Mouse (Mus musculus): Measurements from ENCODE around the gene Vgll2. TPM values are rescaled to one million over a fixed set of nuclear protein-coding genes. Genes with fewer than 3 reads are reported as not detected.
A peak's percentile ranks its signal among the peaks of the same experiment; 100 is the strongest.

Vgll2 gene
- polyA plus RNA-seq, 1 experiment from 2014 or later: not detected

DNA sequence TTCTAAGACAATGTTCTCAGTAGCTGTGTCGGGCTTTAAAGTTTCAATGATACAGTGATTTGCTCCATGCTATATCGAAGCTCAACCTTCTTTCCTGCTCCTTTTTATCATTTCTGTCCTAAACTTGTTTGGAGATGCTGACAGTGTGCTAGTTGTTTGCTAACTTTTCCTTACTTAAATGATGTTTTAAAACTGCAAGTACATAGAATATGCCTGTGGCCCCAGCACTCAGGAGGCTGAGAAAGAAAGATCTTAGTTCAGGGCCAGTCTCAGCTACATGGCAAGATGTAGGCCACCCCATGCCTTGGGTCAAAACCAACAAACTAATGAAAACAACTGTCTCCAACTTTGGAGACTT, 1.7 kb downstream of the Vgll2 start:
- no peak overlapping the region for H3K27ac ChIP-seq (ENCODE audit: low read length)
- H3K27me3 ChIP-seq (replicated peaks; ENCODE audit: control insufficient read depth, insufficient read depth, low read length): peaks cover 84% of the 10 kb centered on the region
- no peaks in the 10 kb centered on the region for H3K36me3 ChIP-seq (ENCODE audit: control insufficient read depth, insufficient read depth, low read length)
- no peaks in the 10 kb centered on the region for H3K9me3 ChIP-seq (ENCODE audit: control insufficient read depth, low read length)
- no peak overlapping the region for H3K4me2 ChIP-seq (ENCODE audit: low read depth, low read length)
- no peak overlapping the region for H3K9ac ChIP-seq (ENCODE audit: low read depth, low read length)
- no peak for ATAC-seq
- WGBS: 19% methylated on average over 2 of the region's 2 CpGs
- H3K4me3 ChIP-seq (ENCODE audit: low read length): no peak overlapping the region
- H3K4me1 ChIP-seq (ENCODE audit: control insufficient read depth, insufficient read depth, low read length): peaks cover 11% of the 10 kb centered on the region; the same call in 1 of the 2 replicates

- no peak for ATAC-seq
- H3K4me1 ChIP-seq (ENCODE audit: control insufficient read depth, insufficient read depth, low read length): peaks cover 14% of the 10 kb centered on the region; the same call in 1 of the 2 replicates
- H3K27ac ChIP-seq (ENCODE audit: low read length): no peak overlapping the region
- H3K27me3 ChIP-seq (replicated peaks; ENCODE audit: control insufficient read depth, insufficient read depth, low read length): peaks cover 90% of the 10 kb centered on the region
- no peak overlapping the region for H3K4me3 ChIP-seq (ENCODE audit: low read length)
- H3K9me3 ChIP-seq (ENCODE audit: control insufficient read depth, low read length): no peaks in the 10 kb centered on the region
- WGBS: 0% methylated on average over 1 of the region's 1 CpGs
- no peaks in the 10 kb centered on the region for H3K36me3 ChIP-seq (ENCODE audit: control insufficient read depth, insufficient read depth, low read length)
- no peak overlapping the region for H3K9ac ChIP-seq (ENCODE audit: low read depth, low read length)
- H3K4me2 ChIP-seq (ENCODE audit: low read depth, low read length): no peak overlapping the region
Observed at GRCm38 (mm10) chr10:52025291-52025690, 3.0 kb downstream of the Vgll2 start.

DNA sequence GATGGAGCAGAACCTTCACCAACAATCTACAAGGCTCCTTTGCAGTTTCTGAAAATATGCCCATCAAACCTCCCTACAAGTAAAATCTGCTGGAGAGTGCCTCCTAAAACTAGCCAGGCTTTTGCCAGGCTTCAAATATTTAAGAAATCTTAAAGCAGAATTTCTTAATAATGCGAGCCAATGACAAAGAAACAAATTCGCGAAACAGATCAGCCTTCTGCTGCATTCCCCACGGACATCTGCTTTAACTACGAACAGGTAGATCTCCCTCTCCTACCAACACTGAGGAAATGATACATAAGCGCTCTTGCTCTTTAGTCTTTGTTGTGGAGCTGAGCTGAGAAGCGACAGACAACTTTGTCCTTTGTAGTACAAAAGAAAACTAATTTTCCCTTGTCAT, 3.5 kb downstream of the Vgll2 start:
- Histone ChIP-seq H3K9me3 (ENCODE audit: control insufficient read depth, low read length) (no peaks in the 10 kb centered on the region), H3K4me1 (ENCODE audit: control insufficient read depth, insufficient read depth, low read length) (peaks cover 14% of the 10 kb centered on the region; the same call in 1 of the 2 replicates), H3K4me3 (ENCODE audit: low read length) (no peak overlapping the region), H3K27ac (ENCODE audit: low read length) (no peak overlapping the region), H3K27me3 (replicated peaks; ENCODE audit: control insufficient read depth, insufficient read depth, low read length) (peaks cover 84% of the 10 kb centered on the region), H3K36me3 (ENCODE audit: control insufficient read depth, insufficient read depth, low read length) (no peaks in the 10 kb centered on the region), H3K4me2 (ENCODE audit: low read depth, low read length) (no peak overlapping the region), H3K9ac (ENCODE audit: low read depth, low read length) (no peak overlapping the region)
- no peak for ATAC-seq
- WGBS: 20% methylated on average over 7 of the region's 7 CpGs

DNA sequence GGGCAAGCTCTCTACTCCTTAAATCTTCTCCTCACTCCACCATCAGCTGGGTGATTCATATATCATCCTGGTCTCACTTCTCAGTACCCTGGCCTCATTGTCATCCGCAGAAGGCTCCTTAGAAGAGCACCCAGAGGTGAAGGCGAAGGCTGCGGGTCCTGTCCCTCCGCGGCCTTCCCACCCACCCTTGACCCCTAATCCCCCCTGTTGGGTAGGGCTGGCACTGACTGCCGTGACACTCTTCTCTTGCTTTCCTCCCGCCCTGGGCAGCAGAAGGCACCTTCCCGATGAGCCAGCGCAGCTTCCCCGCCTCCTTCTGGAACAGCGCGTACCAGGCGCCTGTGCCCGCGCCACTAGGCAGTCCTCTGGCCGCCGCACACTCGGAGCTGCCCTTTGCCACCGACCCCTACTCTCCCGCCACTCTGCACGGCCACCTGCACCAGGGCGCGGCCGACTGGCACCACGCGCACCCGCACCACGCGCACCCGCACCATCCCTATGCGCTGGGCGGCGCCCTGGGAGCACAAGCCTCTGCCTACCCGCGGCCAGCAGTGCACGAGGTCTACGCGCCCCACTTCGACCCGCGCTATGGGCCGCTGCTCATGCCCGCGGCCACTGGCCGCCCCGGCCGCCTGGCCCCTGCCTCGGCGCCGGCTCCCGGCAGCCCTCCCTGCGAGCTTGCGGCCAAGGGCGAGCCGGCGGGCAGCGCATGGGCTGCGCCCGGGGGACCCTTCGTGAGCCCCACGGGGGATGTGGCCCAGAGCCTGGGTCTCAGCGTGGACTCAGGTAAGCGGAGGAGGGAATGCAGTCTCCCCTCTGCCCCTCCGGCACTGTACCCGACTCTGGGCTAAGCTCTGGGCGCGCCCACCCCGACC, 5.1 kb downstream of the Vgll2 start:
- Histone ChIP-seq H3K4me3 (ENCODE audit: low read length) (peak overlapping the region; percentile 41), H3K4me1 (ENCODE audit: control insufficient read depth, insufficient read depth, low read length) (peaks cover 14% of the 10 kb centered on the region; the same call in 1 of the 2 replicates), H3K9ac (ENCODE audit: low read depth, low read length) (0 out of 2 replicates have a peak overlapping the region, but pooled peaks have one; percentile 6), H3K4me2 (ENCODE audit: low read depth, low read length) (peak overlapping the region; percentile 61), H3K36me3 (ENCODE audit: control insufficient read depth, insufficient read depth, low read length) (no peaks in the 10 kb centered on the region), H3K9me3 (ENCODE audit: control insufficient read depth, low read length) (no peaks in the 10 kb centered on the region), H3K27me3 (replicated peaks; ENCODE audit: control insufficient read depth, insufficient read depth, low read length) (peaks cover 74% of the 10 kb centered on the region), H3K27ac (ENCODE audit: low read length) (no peak overlapping the region)
- ATAC-seq: peak; percentile 60
- WGBS: 2% methylated on average over 65 of the region's 68 CpGs

GRCm38 (mm10) chr10:52028561-52029370, 6.5 kb downstream of the Vgll2 start:
- 4% methylated on average over 11 of the region's 11 CpGs for WGBS

GRCm38 (mm10) chr10:52029421-52030080, 7.2 kb downstream of the Vgll2 start:
- Histone ChIP-seq H3K27ac (ENCODE audit: low read length) (no peak overlapping the region), H3K4me3 (ENCODE audit: low read length) (peak overlapping the region; percentile 18), H3K9me3 (ENCODE audit: control insufficient read depth, low read length) (no peaks in the 10 kb centered on the region), H3K36me3 (ENCODE audit: control insufficient read depth, insufficient read depth, low read length) (no peaks in the 10 kb centered on the region), H3K9ac (ENCODE audit: low read depth, low read length) (no peak overlapping the region), H3K4me2 (ENCODE audit: low read depth, low read length) (peak overlapping the region; percentile 25), H3K4me1 (ENCODE audit: control insufficient read depth, insufficient read depth, low read length) (peaks cover 9% of the 10 kb centered on the region; the same call in 1 of the 2 replicates), H3K27me3 (replicated peaks; ENCODE audit: control insufficient read depth, insufficient read depth, low read length) (peaks cover 52% of the 10 kb centered on the region)
- peak; percentile 73 for ATAC-seq
- 2% methylated on average over 10 of the region's 10 CpGs for WGBS

More at GRCm38 (mm10) chr10:52028561-52029370, 6.5 kb downstream of the Vgll2 start:
- Histone ChIP-seq H3K4me3 (ENCODE audit: low read length) (no peak overlapping the region), H3K27me3 (replicated peaks; ENCODE audit: control insufficient read depth, insufficient read depth, low read length) (peaks cover 60% of the 10 kb centered on the region), H3K4me2 (ENCODE audit: low read depth, low read length) (no peak overlapping the region), H3K9me3 (ENCODE audit: control insufficient read depth, low read length) (no peaks in the 10 kb centered on the region), H3K27ac (ENCODE audit: low read length) (no peak overlapping the region), H3K36me3 (ENCODE audit: control insufficient read depth, insufficient read depth, low read length) (no peaks in the 10 kb centered on the region), H3K9ac (ENCODE audit: low read depth, low read length) (no peak overlapping the region), H3K4me1 (ENCODE audit: control insufficient read depth, insufficient read depth, low read length) (peaks cover 9% of the 10 kb centered on the region; the same call in 1 of the 2 replicates)
- ATAC-seq: no peak

GRCm38 (mm10) chr10:52033729-52034128, 11.4 kb downstream of the Vgll2 start:
- Histone ChIP-seq H3K4me2 (ENCODE audit: low read depth, low read length) (no peak overlapping the region), H3K27ac (ENCODE audit: low read length) (no peak overlapping the region), H3K9ac (ENCODE audit: low read depth, low read length) (no peak overlapping the region), H3K27me3 (replicated peaks; ENCODE audit: control insufficient read depth, insufficient read depth, low read length) (peaks cover 15% of the 10 kb centered on the region), H3K9me3 (ENCODE audit: control insufficient read depth, low read length) (no peaks in the 10 kb centered on the region), H3K36me3 (ENCODE audit: control insufficient read depth, insufficient read depth, low read length) (no peaks in the 10 kb centered on the region), H3K4me1 (ENCODE audit: control insufficient read depth, insufficient read depth, low read length) (peaks cover 3% of the 10 kb centered on the region; the same call in 1 of the 2 replicates), H3K4me3 (ENCODE audit: low read length) (no peak overlapping the region)
- ATAC-seq: no peak

DNA sequence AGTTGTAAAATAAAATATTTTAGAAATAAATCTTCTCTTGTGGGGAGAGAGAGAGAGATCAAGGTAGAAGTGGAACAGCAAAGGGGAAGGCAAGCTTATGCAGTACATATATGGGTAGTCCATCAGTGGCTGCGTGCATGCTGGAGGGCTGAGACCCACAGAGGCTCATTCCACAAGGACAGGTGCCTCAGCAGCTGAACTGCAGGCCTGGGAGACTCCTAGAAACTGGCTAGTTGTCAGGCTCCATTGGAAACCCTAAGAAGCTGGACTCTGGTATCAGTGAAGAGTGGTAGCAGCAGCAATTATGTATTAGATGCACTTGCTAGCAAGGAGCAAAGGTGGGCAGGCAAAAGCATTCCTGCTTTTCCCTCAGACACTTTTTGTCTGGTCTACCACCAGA, 17.1 kb downstream of the Vgll2 start:
- Histone ChIP-seq H3K36me3 (ENCODE audit: control insufficient read depth, insufficient read depth, low read length) (no peaks in the 10 kb centered on the region), H3K4me2 (ENCODE audit: low read depth, low read length) (no peak overlapping the region), H3K27me3 (replicated peaks; ENCODE audit: control insufficient read depth, insufficient read depth, low read length) (no peaks in the 10 kb centered on the region), H3K4me3 (ENCODE audit: low read length) (no peak overlapping the region), H3K27ac (ENCODE audit: low read length) (no peak overlapping the region), H3K4me1 (ENCODE audit: control insufficient read depth, insufficient read depth, low read length) (no peaks in the 10 kb centered on the region), H3K9me3 (ENCODE audit: control insufficient read depth, low read length) (no peaks in the 10 kb centered on the region), H3K9ac (ENCODE audit: low read depth, low read length) (no peak overlapping the region)
- WGBS: 77% methylated on average over 1 of the region's 1 CpGs
- ATAC-seq: no peak

GRCm38 (mm10) chr10:52043086-52043485, 20.8 kb downstream of the Vgll2 start:
- ATAC-seq: no peak
- Histone ChIP-seq H3K4me1 (ENCODE audit: control insufficient read depth, insufficient read depth, low read length) (no peaks in the 10 kb centered on the region), H3K27me3 (replicated peaks; ENCODE audit: control insufficient read depth, insufficient read depth, low read length) (no peaks in the 10 kb centered on the region), H3K4me2 (ENCODE audit: low read depth, low read length) (no peak overlapping the region), H3K27ac (ENCODE audit: low read length) (no peak overlapping the region), H3K36me3 (ENCODE audit: control insufficient read depth, insufficient read depth, low read length) (no peaks in the 10 kb centered on the region), H3K9ac (ENCODE audit: low read depth, low read length) (no peak overlapping the region), H3K4me3 (ENCODE audit: low read length) (no peak overlapping the region), H3K9me3 (ENCODE audit: control insufficient read depth, low read length) (no peaks in the 10 kb centered on the region)
- WGBS: 79% methylated on average over 5 of the region's 5 CpGs

Measured in intestine, embryonic 16.5 days (tissue).